Mouse (Mus musculus): ENCODE results near the gene Cdk2. TPM values are rescaled to one million over a fixed set of nuclear protein-coding genes. Genes with fewer than 3 reads are reported as not detected.
A peak's percentile ranks its signal among the peaks of the same experiment; 100 is the strongest.

The Cdk2 gene
- total RNA-seq (2014; rRNA removed) (7.8 and 11.1 TPM in 2 replicates), polyA plus RNA-seq (2015; fragmentation: Nextera tagmentation; extraction: Ambion mirVana) (8.7 and 10.7 TPM in 2 replicates)

DNA sequence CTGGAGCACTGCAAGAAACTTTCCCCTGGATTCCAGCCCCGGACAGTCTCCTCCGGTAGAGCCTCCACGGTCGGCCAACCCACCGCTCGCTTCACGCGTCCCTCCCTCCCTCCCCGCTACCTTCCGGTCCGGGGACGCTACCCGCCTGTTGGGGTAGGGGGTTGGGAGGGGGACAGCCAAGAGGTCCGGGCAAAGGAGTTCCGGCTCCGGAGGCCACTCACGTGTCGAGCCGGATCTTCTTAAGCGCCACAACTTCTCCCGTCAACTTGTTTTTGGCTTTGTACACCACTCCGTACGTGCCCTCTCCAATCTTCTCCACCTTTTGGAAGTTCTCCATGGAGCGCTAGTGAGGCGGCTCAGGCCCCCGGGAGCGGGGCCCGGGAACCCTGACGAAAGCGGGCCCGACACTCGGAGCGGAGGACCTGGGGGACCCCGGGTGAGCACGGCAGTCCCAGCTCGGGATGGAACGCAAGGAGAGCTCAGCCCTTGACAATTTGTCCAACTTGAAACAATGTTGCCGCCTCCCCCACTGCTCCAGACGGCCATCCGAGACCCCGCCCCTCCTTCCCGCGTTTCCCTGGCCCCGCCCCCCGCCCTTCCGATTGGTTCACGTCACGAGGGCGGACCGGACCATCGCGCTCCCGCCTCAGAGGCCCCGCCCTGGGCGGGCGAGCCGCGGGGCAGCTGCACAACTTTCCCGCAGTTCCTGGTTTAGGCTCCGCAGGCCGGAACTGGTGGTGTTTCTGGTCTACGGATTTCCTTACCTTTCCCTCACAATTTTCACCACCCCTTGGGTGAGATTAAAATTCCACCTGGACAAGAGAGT is at the start of gene Cdk2:
Gene Cdk2 (minus strand): TSS at position 541 of the 826 bp plus-strand sequence.
- H3K9me3 ChIP-seq (ENCODE audit: low read length): no peaks in the 10 kb centered on the region
- no peaks in the 10 kb centered on the region for H3K4me1 ChIP-seq (ENCODE audit: insufficient read depth, low read length)
- H3K9ac ChIP-seq (replicated peaks; ENCODE audit: low read length, poor library complexity, severe bottlenecking): peak within 1 kb of the TSS; percentile 25; the same call in 1 of the 2 replicates
- peak; percentile 93 for ATAC-seq (ENCODE audit: low FRiP score)
- no peaks in the 10 kb centered on the region for H3K27me3 ChIP-seq (ENCODE audit: insufficient read depth, low read length)
- under 1% methylated on average over 56 of the region's 62 CpGs for WGBS
- no peak for TF ChIP-seq CTCF (IDR thresholded peaks at IDR 0.05)
- peak; percentile 90 for DNase-seq (ENCODE audit: low spot score)
- no peaks in the 10 kb centered on the region for H3K36me3 ChIP-seq (ENCODE audit: insufficient read depth, low read length)
- peak within 1 kb of the TSS; percentile 19 for H3K27ac ChIP-seq (ENCODE audit: low read depth, low read length)
- H3K4me2 ChIP-seq (ENCODE audit: low read depth, low read length, poor library complexity, severe bottlenecking): peak within 1 kb of the TSS; percentile 76
- peak within 1 kb of the TSS; percentile 54 for H3K4me3 ChIP-seq (ENCODE audit: low read depth, low read length)

DNA sequence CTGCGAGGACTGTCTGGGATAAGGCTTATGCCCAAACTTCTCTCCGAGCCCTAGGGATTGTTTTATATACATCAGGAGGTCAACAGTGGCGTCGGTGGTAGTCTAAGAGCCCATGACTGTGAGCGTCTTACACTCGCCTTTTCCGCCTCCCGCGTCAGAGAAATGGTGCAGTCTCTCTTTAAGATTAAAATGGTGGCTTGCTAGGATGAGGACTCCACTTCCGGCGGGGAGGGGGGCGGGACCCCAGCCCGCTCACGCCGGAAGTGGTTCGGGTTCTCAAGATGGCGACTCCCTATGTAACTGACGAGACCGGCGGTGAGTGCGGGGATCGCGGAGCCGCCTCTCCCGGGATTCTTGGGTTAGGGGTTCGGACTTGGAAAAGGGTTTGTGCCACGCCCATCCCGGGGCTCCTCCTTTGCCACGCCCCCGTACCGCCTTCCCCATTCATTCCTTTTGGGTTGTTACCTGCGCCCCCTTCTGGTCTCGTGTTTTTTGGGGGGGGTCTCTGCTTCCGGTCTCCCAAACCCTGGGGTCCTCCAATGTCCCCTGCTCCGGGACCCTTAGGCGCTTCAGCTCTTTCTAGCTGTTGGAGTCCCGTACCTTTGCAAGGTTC is 43.5 kb upstream of the Cdk2 start:
- TF ChIP-seq CTCF (IDR thresholded peaks at IDR 0.05): peak; percentile 65
- peak overlapping the region; percentile 88 for H3K4me2 ChIP-seq (ENCODE audit: low read depth, low read length, poor library complexity, severe bottlenecking)
- H3K9me3 ChIP-seq (ENCODE audit: low read length): no peaks in the 10 kb centered on the region
- ATAC-seq (ENCODE audit: low FRiP score): peak; percentile 93
- peak overlapping the region; percentile 78 for H3K9ac ChIP-seq (replicated peaks; ENCODE audit: low read length, poor library complexity, severe bottlenecking)
- H3K4me1 ChIP-seq (ENCODE audit: insufficient read depth, low read length): peaks cover 6% of the 10 kb centered on the region; the same call in 1 of the 2 replicates
- H3K27me3 ChIP-seq (ENCODE audit: insufficient read depth, low read length): no peaks in the 10 kb centered on the region
- H3K27ac ChIP-seq (ENCODE audit: low read depth, low read length): peak overlapping the region; percentile 91
- WGBS: under 1% methylated on average over 37 of the region's 37 CpGs
- H3K4me3 ChIP-seq (ENCODE audit: low read depth, low read length): peak overlapping the region; percentile 66
- DNase-seq (ENCODE audit: low spot score): peak; percentile 95
- H3K36me3 ChIP-seq (ENCODE audit: insufficient read depth, low read length): no peaks in the 10 kb centered on the region

DNA sequence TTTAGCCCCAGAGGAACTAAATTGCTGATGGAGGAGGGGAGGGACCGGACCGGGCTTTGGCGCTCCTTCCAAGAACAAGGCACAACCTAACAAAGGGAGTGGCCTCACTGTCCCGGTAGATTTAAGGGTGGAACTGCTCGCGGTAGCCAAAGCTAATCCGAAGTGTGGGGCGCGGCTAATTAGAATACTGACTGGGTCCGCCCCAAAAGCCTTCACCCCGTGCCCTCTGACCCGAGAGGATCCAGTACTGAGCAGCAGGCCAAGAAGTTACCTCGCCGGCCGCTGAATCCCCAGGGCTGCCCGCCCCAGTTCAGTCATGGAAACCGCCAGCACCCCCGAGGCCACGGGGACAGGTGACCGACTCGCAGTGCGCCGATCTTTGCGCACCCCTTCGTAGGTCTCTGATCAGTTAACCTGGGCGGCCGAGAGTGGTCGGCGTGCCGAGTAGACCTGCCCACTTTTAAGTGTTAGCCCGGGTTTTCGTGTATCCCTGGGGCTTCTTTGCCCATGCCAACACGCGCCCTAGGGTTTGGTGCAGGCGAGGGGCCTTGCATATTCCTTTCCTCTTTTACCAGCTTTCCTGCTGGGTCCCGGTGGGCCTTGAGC is 42.9 kb upstream of the Cdk2 start, which contains the start of gene Pym1:
Gene Pym1 (plus strand): TSS at position 244 of the 606 bp plus-strand sequence.
- peak; percentile 34 for DNase-seq (ENCODE audit: low spot score)
- Histone ChIP-seq H3K4me2 (ENCODE audit: low read depth, low read length, poor library complexity, severe bottlenecking) (peak within 1 kb of the TSS; percentile 88), H3K27ac (ENCODE audit: low read depth, low read length) (peak within 1 kb of the TSS; percentile 91), H3K9me3 (ENCODE audit: low read length) (no peaks in the 10 kb centered on the region), H3K9ac (replicated peaks; ENCODE audit: low read length, poor library complexity, severe bottlenecking) (peak within 1 kb of the TSS; percentile 78), H3K4me3 (ENCODE audit: low read depth, low read length) (peak within 1 kb of the TSS; percentile 66), H3K27me3 (ENCODE audit: insufficient read depth, low read length) (no peaks in the 10 kb centered on the region), H3K36me3 (ENCODE audit: insufficient read depth, low read length) (no peaks in the 10 kb centered on the region), H3K4me1 (ENCODE audit: insufficient read depth, low read length) (peaks cover 6% of the 10 kb centered on the region; the same call in 1 of the 2 replicates)
- peak; percentile 52 for ATAC-seq (ENCODE audit: low FRiP score)
- no peak for TF ChIP-seq CTCF (IDR thresholded peaks at IDR 0.05)
- under 1% methylated on average over 36 of the region's 36 CpGs for WGBS

DNA sequence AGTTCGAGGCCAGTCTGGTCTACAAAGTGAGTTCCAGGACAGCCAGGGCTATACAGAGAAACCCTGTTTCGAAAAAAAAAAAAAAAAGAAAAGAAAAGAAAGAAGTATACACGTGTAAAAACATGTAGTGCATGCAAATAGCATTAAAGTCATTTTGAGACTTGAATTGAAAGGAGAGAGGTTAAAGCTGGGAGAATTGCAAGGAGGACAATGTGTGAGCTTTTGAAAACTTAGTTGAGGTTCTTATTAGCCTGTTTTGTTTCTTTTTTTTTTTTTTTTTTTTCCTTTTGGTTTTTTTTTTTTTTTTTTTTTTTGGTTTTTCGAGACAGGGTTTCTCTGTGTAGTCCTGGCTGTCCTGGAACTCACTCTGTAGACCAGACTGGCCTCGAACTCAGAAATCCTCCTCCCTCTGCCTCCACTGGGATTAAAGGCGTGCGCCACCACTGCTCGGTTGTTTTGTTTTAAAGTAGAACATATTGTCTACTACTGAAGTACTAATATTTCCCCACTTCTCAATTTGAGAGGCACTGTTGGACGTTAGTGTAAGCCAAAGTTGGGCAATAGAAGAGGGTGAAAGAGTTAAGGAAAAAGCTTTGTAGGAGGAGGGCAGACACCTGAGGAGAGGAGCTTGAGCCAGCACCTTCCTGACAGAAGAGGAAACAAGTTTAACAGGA is 42.3 kb upstream of the Cdk2 start:
- TF ChIP-seq CTCF (IDR thresholded peaks at IDR 0.05): no peak
- 40% methylated on average over 9 of the region's 9 CpGs for WGBS
- no peaks in the 10 kb centered on the region for H3K9me3 ChIP-seq (ENCODE audit: low read length)
- no peak for ATAC-seq (ENCODE audit: low FRiP score)
- peak overlapping the region; percentile 78; the same call in 1 of the 2 replicates for H3K9ac ChIP-seq (replicated peaks; ENCODE audit: low read length, poor library complexity, severe bottlenecking)
- no peak for DNase-seq (ENCODE audit: low spot score)
- peaks cover 6% of the 10 kb centered on the region; the same call in 1 of the 2 replicates for H3K27me3 ChIP-seq (ENCODE audit: insufficient read depth, low read length)
- peaks cover 6% of the 10 kb centered on the region; the same call in 1 of the 2 replicates for H3K4me1 ChIP-seq (ENCODE audit: insufficient read depth, low read length)
- H3K4me2 ChIP-seq (ENCODE audit: low read depth, low read length, poor library complexity, severe bottlenecking): peak overlapping the region; percentile 88
- H3K27ac ChIP-seq (ENCODE audit: low read depth, low read length): peak overlapping the region; percentile 91
- H3K4me3 ChIP-seq (ENCODE audit: low read depth, low read length): peak overlapping the region; percentile 66
- H3K36me3 ChIP-seq (ENCODE audit: insufficient read depth, low read length): no peaks in the 10 kb centered on the region

DNA sequence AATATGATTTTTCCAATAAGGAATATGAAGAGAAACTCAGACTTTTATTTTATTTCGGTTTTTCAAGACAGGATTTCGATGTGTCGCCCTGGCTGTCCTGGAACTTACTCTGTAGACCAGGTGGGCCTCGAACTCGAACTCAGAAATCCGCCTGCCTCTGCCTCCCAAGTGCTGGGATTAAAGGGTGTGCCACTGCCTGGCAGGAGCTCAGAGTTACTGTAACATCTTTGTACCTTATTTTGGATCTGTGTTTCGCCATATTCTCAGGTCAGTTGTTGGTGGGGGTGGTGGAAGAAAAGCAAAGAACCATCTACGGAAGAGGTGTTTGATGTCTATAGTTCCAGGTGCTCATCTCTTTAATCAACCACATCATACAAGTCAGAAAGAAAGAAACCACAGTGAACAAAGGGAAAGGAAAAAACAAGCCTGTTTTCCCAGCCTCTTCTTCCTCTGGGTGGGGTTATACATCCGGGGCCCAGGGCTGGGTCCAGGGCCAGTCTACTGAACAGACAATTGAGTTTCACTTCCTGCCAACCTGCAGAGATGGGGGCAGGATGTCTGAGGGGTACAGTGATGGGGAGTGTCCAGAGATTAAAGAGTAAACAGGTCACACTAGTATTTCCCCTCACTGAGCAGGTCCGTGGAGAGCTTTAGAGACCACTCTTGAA is 41.2 kb upstream of the Cdk2 start:
- Histone ChIP-seq H3K4me1 (ENCODE audit: insufficient read depth, low read length) (peaks cover 6% of the 10 kb centered on the region; the same call in 1 of the 2 replicates), H3K4me2 (ENCODE audit: low read depth, low read length, poor library complexity, severe bottlenecking) (no peak overlapping the region), H3K36me3 (ENCODE audit: insufficient read depth, low read length) (no peaks in the 10 kb centered on the region), H3K9ac (replicated peaks; ENCODE audit: low read length, poor library complexity, severe bottlenecking) (no peak overlapping the region), H3K27me3 (ENCODE audit: insufficient read depth, low read length) (peaks cover 7% of the 10 kb centered on the region; the same call in 1 of the 2 replicates), H3K9me3 (ENCODE audit: low read length) (no peaks in the 10 kb centered on the region), H3K27ac (ENCODE audit: low read depth, low read length) (no peak overlapping the region), H3K4me3 (ENCODE audit: low read depth, low read length) (no peak overlapping the region)
- no peak for ATAC-seq (ENCODE audit: low FRiP score)
- TF ChIP-seq CTCF (IDR thresholded peaks at IDR 0.05): no peak
- no peak for DNase-seq (ENCODE audit: low spot score)
- WGBS: 94% methylated on average over 10 of the region's 10 CpGs

All from midbrain, postnatal 0 days (tissue).